Mouse (Mus musculus) spleen, postnatal 4 days (tissue): ENCODE data around the gene Atg16l1.

Source experiments
- DNase-seq, 2 experiments: peaks; one replicate each; pipeline ENCODE4 v3.0.0; 2022; ENCODE audit warnings: low spot score in 2 of 2

Atg16l1 gene

DNA sequence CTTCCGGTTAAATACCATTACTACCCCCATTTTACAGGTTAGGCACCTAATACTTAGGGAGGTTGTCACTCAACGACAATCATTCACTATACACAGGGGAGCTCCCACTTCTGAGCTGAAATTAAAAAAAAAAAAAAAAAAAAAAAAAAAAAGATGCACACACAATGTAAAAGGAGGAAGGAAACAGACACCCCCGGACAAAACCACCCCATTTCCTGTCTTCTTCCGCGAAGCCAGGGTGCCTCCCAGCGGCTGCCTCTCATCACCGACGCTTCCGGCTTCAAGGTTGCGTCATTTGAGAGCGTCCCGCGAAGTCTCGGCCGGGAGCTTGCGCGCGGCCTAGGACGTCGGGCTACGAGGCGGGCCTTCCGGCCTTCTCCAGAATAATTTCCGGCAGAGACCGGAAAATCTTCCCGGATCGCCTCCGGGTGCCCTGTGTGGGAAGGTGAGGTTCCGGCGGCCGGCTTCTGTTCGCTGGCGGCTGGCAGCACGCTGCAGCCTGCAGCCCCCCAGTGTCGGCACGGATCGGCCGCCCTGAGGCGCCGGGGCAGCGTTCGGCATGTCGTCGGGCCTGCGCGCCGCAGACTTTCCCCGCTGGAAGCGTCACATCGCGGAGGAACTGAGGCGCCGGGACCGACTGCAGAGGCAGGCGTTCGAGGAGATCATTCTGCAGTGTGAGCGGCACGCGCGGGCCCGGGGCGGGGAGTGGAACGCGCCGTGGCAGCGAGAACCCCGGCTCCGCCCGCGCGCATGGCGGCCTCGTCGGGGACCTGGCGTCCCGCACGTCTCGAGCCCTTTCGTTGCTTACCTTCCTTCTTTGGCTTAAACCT, at the start of gene Atg16l1:
Atg16l1 (plus strand) TSS at position 230 of the 830 bp plus-strand sequence.
- peak; percentile 91 to 94 for DNase-seq

- peak in 1 of 2 experiments; percentile 34 for DNase-seq
These were observed 49.3 kb upstream of the Atg16l1 start for GRCm38 (mm10) chr1:87706361-87706760.

GRCm38 (mm10) chr1:87709020-87709419, 46.6 kb upstream of the Atg16l1 start:
- no peak for DNase-seq

DNA sequence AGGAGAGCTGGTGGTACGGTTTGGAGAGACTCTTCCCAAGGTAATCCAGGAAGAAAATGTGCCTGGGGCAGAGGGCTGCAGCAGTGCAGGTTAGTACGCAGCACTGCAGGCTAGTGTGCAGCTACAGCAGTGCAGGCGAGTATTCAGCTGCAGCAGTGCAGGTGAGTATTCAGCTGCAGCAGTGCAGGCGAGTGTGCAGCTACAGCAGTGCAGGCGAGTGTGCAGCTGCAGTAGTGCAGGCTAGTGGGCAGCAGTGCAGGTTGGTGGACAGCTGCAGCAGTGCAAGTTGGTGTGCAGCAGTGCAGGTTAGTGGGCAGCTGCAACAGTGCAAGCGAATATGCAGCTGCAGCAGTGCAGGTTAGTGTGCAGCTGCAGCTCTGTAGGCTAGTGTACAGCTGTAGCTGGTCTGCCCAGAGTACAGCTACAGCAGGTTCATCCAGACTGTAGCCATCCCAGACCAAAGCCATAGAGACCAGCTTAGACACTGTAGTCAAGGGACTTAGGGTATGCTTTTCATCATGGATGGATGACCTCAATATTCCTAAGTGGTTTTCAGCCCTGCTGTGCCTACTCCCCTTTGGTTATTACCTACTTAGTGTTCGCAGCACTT, 45.9 kb upstream of the Atg16l1 start:
- no peak for DNase-seq

- DNase-seq, result peak in 1 of 2 experiments; percentile 31
These were observed 43.6 kb upstream of the Atg16l1 start for GRCm38 (mm10) chr1:87711938-87712613.

DNA sequence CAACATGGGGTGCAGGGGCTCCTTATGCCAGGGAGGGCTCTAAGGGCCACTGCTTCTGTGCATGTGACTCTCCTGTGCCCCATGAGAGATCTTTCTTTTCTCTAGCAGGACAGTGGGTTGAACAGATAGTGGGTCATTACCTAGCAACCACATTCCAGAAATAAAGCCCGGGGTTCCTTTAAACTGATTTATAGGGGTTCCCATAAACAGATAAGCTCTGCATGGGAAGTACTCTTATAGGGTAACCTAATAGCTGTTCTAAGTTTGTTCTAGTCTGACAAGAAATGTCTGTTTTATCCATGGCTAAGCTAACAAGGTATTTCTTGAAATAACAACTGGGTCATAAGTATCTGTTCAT, 43.1 kb upstream of the Atg16l1 start:
- no peak for DNase-seq

DNA sequence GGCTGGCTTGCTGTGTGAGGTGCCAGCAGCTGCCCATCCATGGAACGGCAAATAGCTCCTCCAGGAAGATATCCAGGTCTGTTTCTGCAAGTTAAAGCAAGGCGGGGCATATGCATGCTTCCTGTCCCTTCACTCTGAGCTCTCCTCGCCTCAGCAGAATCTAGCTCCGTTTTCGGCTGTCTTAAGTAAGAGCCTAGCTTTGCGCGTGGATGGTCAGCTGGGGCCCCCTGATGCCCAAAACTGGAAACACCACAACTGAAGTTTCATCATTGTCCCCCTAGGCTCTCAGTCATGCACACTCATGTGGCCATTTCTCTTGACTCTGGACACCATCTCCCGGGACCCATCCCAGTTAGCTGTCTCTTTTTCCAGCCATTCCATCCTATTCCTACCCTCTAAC, 34.3 kb upstream of the Atg16l1 start:
- DNase-seq, result no peak

- no peak for DNase-seq
These were observed 33.6 kb upstream of the Atg16l1 start for GRCm38 (mm10) chr1:87722081-87722480.

GRCm38 (mm10) chr1:87723351-87723750, 32.3 kb upstream of the Atg16l1 start:
- no peak for DNase-seq

DNA sequence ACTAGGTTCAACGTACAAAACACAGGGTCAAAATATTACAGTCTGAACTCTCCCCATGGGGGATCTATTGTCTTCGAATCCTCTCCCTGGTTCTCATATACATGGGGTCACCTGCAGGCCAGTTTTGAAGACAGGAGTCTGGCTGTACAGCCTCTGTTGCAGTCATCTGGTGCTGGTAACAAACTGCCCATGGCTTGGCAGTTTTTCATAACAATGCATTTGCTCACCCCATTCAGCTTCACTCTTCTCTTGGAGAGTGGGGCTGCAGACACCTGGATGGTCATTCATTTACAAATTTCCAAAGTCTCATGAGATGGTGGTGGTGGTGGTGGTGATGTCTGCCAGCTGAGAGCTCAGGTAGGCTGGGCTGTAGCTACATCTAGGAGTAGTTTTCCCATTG, 26.6 kb upstream of the Atg16l1 start:
- no peak for DNase-seq

DNA sequence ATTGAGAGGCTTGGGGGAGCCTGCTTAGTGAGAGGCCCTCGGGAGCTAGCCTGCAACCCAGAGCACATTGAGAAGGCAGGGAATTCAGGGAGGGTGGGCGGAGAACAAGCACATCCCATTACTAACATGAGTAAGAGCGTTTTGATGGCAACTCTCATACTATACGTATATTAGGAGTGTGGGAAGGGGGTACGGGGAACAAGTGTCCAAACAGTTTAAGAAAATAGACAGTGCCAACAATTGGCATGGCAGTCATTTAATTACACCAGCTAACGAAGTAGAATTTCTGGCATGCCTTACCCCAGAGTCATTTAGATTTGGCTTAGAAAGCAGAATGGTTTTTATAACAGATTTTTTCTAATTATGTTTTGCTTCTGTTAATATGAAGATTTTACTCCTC, 25.8 kb upstream of the Atg16l1 start:
- DNase-seq, result no peak

DNA sequence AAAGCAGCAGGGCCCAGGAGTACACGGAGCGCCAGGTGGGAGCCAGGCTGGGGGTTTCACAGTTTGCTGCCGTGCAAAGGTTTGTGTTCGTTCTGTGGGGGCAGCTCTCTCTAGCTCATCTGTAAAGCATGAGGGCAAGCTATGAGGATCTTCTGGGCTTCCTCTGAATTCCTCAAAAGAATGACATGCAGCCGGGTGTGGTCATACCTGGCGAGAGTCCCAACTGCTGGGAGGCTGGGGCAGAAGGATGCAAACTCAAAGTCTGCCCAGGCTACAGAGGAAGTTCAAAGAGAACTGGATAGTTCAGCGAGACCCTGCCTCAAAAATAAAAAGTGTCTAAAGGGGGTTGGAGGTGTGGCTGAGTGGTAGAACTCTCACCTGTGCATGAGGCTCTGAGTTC, 25.4 kb upstream of the Atg16l1 start:
- DNase-seq, result no peak

DNA sequence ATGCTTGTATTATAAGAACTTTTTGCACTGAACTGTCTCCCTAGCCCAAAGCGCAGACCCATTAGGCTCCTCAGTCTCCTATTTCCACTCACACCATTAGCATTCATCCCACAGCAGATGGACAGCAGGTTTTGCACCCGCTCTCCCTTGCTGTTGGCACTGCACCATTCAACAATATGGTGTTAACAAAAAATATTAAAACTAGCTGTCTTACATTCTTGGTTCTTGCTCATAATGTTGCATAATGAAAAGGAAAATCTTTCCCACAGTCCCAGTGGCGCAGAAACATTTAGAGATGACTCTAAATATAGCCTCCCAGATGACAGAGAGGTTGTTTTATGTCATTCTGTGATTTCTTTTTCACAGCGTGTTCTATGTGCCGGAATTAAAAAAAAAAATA, 22.5 kb upstream of the Atg16l1 start:
- DNase-seq, result no peak

GRCm38 (mm10) chr1:87734153-87734552, 21.5 kb upstream of the Atg16l1 start:
- no peak for DNase-seq

GRCm38 (mm10) chr1:87740584-87741290, 14.9 kb upstream of the Atg16l1 start:
- no peak for DNase-seq

DNA sequence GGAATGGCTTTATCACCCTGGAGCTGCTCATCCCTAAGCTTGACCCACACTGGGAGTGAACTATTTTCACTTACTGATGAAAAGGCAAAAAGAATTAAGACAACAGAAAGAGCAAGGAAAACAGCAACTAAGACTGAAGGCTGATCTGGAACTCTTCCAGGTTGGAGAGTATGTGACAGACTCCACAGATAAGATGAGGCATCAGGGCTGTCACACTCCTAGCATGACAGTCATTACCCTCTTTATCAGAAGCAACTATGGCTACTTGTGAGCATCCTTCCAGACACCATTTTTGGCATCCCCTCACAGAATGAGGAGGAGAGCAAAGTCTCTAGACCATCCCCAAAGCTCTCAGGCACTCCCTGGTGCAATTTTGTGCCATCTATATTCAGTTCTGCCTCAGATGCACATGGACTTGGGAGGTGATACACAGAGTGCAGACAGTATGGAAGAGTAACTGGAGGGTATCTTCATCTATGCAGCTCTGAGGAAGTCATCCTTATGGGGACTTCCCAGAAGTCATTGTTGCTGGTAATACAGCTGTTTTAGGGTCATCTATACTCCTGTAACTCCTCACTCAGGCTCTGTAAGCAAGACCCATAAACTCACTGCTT, 6.2 kb upstream of the Atg16l1 start:
- DNase-seq, result no peak

DNA sequence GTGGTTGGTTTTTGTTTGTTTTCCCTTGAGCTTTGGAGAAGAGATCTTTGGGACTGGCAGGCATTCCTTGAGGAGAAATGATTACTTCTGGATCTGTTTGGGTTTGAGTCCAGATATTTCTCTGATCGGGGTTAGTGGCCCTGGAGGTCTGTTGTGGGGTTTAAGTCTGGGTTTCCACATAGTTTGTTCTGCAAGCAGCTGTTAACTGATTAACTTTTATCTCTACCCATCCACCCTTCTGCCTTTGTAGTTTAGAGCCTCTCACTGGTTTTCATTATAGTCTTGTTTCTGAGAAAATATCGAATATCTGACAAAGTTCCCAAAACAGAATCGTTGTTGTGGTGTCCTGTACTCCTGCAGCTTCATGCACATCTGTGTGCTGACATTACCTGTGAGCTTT, 8.2 kb downstream of the Atg16l1 start:
- DNase-seq, result no peak

- DNase-seq, result no peak
These were observed 10.1 kb downstream of the Atg16l1 start for GRCm38 (mm10) chr1:87765741-87766140.

DNA sequence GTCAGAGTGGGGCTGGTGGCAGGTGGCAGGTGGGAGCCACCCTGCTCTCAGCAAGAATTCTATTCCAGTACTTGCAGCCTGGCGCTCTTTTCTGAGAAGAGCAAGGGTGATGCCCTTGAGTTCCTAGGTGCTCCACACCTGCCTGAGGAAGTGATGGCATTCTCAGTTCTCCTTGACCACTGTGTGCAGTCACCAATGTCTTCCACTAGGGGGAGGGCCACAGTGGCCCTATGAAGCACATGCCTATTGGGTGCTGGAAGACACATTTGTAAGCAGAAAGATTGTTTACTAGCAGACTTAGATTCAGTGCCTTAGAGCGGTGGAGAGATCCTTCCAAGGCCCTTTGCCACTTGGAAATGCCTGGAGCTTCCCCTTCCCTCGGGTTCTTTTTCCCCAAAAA, 10.6 kb downstream of the Atg16l1 start:
- peak; percentile 37 to 74 for DNase-seq

DNA sequence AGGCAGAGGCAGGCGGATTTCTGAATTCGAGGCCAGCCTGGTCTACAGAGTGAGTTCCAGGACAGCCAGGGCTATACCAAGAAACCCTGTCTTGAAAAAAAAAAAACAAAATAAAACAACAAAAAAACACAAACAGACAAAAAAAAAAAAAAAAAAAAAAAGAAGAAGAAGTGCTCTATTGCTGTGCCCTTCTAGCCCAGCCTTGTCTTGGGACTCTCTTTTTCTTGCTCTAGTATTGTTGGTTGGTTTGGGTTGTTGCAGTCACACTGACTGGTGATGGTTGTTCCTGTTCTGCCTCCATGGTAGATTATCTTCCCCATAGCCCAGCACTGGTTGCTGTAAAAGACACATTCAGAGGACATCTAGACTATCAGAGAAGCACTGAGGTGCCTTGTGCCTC, 13.6 kb downstream of the Atg16l1 start:
- DNase-seq, result no peak

DNA sequence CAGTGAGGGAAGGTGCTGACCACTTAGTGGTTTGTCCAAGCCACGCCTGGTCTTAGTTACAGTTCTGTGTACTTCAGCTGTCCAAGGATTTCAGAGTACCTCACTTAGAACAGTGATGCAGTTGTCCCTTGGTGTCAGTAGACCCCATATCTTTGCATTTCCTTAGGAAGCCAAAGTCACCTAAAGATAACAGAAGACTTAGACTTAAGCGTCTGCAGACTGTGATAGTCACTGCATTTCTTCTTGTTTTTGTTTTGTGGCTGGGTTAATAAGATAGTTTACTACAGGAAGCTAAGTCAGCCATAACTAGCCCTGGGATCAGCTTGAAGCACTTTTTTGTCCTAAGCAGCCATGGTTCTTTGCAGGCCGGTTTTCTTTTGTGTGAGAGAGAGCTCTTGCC, 14.8 kb downstream of the Atg16l1 start:
- DNase-seq, result no peak

DNA sequence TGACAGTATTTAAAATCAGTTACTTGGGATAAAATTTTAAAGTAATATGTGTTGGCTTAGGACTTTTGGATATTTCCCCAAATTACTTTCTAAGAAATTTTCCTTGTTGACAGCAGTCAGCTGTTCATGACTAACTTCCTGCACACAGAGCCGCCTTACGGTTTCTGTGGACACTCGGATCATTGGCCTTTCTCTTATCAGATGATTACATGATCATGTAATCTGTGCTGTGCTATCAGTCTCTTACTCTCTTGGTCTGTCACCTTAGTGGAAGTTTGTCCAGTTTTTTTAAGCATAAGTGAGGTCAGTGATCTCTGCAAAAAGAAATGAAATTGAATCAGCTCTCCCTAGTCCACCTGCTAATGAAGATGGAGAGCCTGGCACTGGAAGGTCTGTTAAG, 16.1 kb downstream of the Atg16l1 start:
- no peak for DNase-seq
